ENCODE assay signal across 9 mouse cellular contexts in the genomic region with DNA sequence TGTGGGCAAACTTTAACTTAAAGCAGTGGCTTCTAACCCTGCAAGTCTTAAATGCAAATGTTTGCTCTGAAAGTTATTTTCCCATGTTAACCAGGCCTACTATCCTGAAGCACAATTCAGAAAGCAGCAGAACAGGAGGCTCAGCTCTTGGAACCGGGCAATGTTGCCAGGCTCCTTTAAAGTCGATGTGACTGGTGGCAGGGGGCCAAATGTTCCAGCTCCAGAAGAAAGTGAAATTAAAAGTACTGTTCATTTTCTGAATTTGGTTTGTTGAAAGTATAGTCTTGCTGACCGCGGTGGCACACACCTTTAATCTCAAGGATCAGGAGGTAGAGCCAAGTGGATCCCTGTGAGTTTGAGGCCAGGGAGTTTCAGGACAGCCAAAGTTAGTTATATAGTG.
DNase-seq lines count a peak whose midpoint lies in the region; TF ChIP-seq lines count a peak whose summit lies in the region.
"Had no signal": no experiment of that assay in that cellular context is flagged by ENCODE, and none has a peak within 500 bp of the region (broad histone marks: within the 10 kb centered on the region; RNA-seq: fewer than 3 reads in every experiment).

No protein-coding gene starts in this region.

- no peak for TF ChIP-seq CTCF in liver, adult 2 months (IDR thresholded peaks at IDR 0.05; ENCODE audit: low read depth, low read length)

- intact Hi-C loops in heart, postnatal 25 days (cut with DNase I) = no loop called here

- no peaks in the 10 kb centered on the region for H3K36me3 ChIP-seq in liver, adult 2 months (ENCODE audit: control insufficient read depth, insufficient read depth, low read length)

- peak overlapping the region; percentile 9; the same call in 1 of the 2 replicates for H3K9ac ChIP-seq in liver, adult 2 months (ENCODE audit: low read depth, low read length)

- peaks cover 15% of the 10 kb centered on the region for H3K4me1 ChIP-seq in liver, adult 2 months (ENCODE audit: control insufficient read depth, insufficient read depth, low read length)

- no peaks in the 10 kb centered on the region for H3K27me3 ChIP-seq in liver, adult 2 months (ENCODE audit: control insufficient read depth, insufficient read depth, low read length)
- H3K27me3 ChIP-seq: Patski had no signal

- H3K4me3 ChIP-seq in liver, adult 2 months (ENCODE audit: insufficient read depth, low read depth, low read length) = peak overlapping the region; percentile 8; the same call in 1 of the 2 replicates

- no peak for TF ChIP-seq POLR2A in liver, adult 2 months (IDR thresholded peaks at IDR 0.05; ENCODE audit: extremely low read depth, insufficient read depth, low read length)

- H3K27ac ChIP-seq in liver, adult 2 months (replicated peaks; ENCODE audit: insufficient read depth, low read depth, low read length) = peak overlapping the region; percentile 51

- WGBS in liver, adult 2 months = 2% methylated on average over 4 of the region's 4 CpGs

- peak; percentile 79 for DNase-seq in liver, adult 2 months (ENCODE audit: extremely low read depth, low read depth, low spot score)
- no peak for DNase-seq in liver
- DNase-seq in cerebellum, adult 9-10 months = peak; percentile 58
- peak; percentile 28 for DNase-seq in heart, postnatal 25 days (ENCODE audit: low spot score)
- DNase-seq in layer of hippocampus, adult 9-11 months = peak; percentile 48
- peak; percentile 87 for DNase-seq in lung, postnatal 36 days
- no peak for DNase-seq in thymus, postnatal 10 days (ENCODE audit: low spot score in 2 of 2)
- DNase-seq in spleen, adult 12 weeks (ENCODE audit: low spot score) = no peak

- H3K79me2 ChIP-seq in liver, adult 2 months (ENCODE audit: control insufficient read depth, insufficient read depth, low read length) = peaks cover 18% of the 10 kb centered on the region; the same call in 1 of the 2 replicates

Comparison
In these comparisons a context has a peak if more than half of its experiments do, and no peak if none do; other contexts are left out.
1. DNase-seq: peak in liver, adult 2 months (single experiment), cerebellum, adult 9-10 months (single experiment), heart, postnatal 25 days (single experiment), layer of hippocampus, adult 9-11 months (single experiment) and lung, postnatal 36 days (single experiment); none in liver (single experiment), thymus, postnatal 10 days (0 of 2) and spleen, adult 12 weeks (single experiment).